Mouse (Mus musculus): Measurements from ENCODE around the gene Nek10. TPM values are rescaled to one million over a fixed set of nuclear protein-coding genes. Genes with fewer than 3 reads are reported as not detected.

Gene Nek10
- polyA plus RNA-seq, 1 experiment: 0.01 TPM

- no peaks in the 10 kb centered on the region for H3K36me3 ChIP-seq (ENCODE audit: control insufficient read depth, insufficient read depth)
- TF ChIP-seq MYOG (IDR thresholded peaks at IDR 0.05; ENCODE audit: control insufficient read depth, extremely low read depth, insufficient read length) (no peak), CTCF (IDR thresholded peaks at IDR 0.05; ENCODE audit: control insufficient read depth, insufficient read depth, insufficient read length) (no peak), FOSL1 (IDR thresholded peaks at IDR 0.05; ENCODE audit: insufficient read depth, low read length, poor library complexity, severe bottlenecking) (no peak), CEBPB (IDR thresholded peaks at IDR 0.05; ENCODE audit: low read depth) (no peak), MYOD1 (IDR thresholded peaks at IDR 0.05; ENCODE audit: control insufficient read depth, insufficient read length, low read depth) (no peak), USF1 (IDR thresholded peaks at IDR 0.05; ENCODE audit: low read depth) (no peak), MAX (IDR thresholded peaks at IDR 0.05) (no peak)
- H3K4me3 ChIP-seq (ENCODE audit: insufficient read depth, poor library complexity, severe bottlenecking): no peak overlapping the region
- H3K27me3 ChIP-seq (ENCODE audit: control insufficient read depth, insufficient read depth, insufficient read length): no peaks in the 10 kb centered on the region
- no peaks in the 10 kb centered on the region for H3K79me2 ChIP-seq (ENCODE audit: control insufficient read depth, insufficient read depth)
- H3ac ChIP-seq (ENCODE audit: control insufficient read depth, insufficient read length, low read depth): no peak overlapping the region
- no peaks in the 10 kb centered on the region for H3K79me3 ChIP-seq (ENCODE audit: low read depth)
Observed at GRCm38 (mm10) chr14:14852838-14853237, 49.6 kb downstream of the Nek10 start.

GRCm38 (mm10) chr14:14860331-14860730, 57.1 kb downstream of the Nek10 start:
- TF ChIP-seq CEBPB (IDR thresholded peaks at IDR 0.05; ENCODE audit: low read depth) (no peak), MAX (IDR thresholded peaks at IDR 0.05) (no peak), MYOG (IDR thresholded peaks at IDR 0.05; ENCODE audit: control insufficient read depth, extremely low read depth, insufficient read length) (no peak), MYOD1 (IDR thresholded peaks at IDR 0.05; ENCODE audit: control insufficient read depth, insufficient read length, low read depth) (no peak), CTCF (IDR thresholded peaks at IDR 0.05; ENCODE audit: control insufficient read depth, insufficient read depth, insufficient read length) (no peak), FOSL1 (IDR thresholded peaks at IDR 0.05; ENCODE audit: insufficient read depth, low read length, poor library complexity, severe bottlenecking) (no peak), USF1 (IDR thresholded peaks at IDR 0.05; ENCODE audit: low read depth) (no peak)
- Histone ChIP-seq H3K27me3 (ENCODE audit: control insufficient read depth, insufficient read depth, insufficient read length) (no peaks in the 10 kb centered on the region), H3K4me3 (ENCODE audit: insufficient read depth, poor library complexity, severe bottlenecking) (no peak overlapping the region), H3K79me2 (ENCODE audit: control insufficient read depth, insufficient read depth) (no peaks in the 10 kb centered on the region), H3K36me3 (ENCODE audit: control insufficient read depth, insufficient read depth) (no peaks in the 10 kb centered on the region), H3K79me3 (ENCODE audit: low read depth) (no peaks in the 10 kb centered on the region), H3ac (ENCODE audit: control insufficient read depth, insufficient read length, low read depth) (no peak overlapping the region)

- Histone ChIP-seq H3ac (ENCODE audit: control insufficient read depth, insufficient read length, low read depth) (no peak overlapping the region), H3K79me2 (ENCODE audit: control insufficient read depth, insufficient read depth) (no peaks in the 10 kb centered on the region), H3K4me3 (ENCODE audit: insufficient read depth, poor library complexity, severe bottlenecking) (no peak overlapping the region), H3K36me3 (ENCODE audit: control insufficient read depth, insufficient read depth) (no peaks in the 10 kb centered on the region), H3K79me3 (ENCODE audit: low read depth) (no peaks in the 10 kb centered on the region), H3K27me3 (ENCODE audit: control insufficient read depth, insufficient read depth, insufficient read length) (no peaks in the 10 kb centered on the region)
- TF ChIP-seq MYOG (IDR thresholded peaks at IDR 0.05; ENCODE audit: control insufficient read depth, extremely low read depth, insufficient read length): no peak
- TF ChIP-seq MYOD1 (IDR thresholded peaks at IDR 0.05; ENCODE audit: control insufficient read depth, insufficient read length, low read depth): no peak
- no peak for TF ChIP-seq CEBPB (IDR thresholded peaks at IDR 0.05; ENCODE audit: low read depth)
- no peak for TF ChIP-seq MAX (IDR thresholded peaks at IDR 0.05)
- no peak for TF ChIP-seq FOSL1 (IDR thresholded peaks at IDR 0.05; ENCODE audit: insufficient read depth, low read length, poor library complexity, severe bottlenecking)
- no peak for TF ChIP-seq USF1 (IDR thresholded peaks at IDR 0.05; ENCODE audit: low read depth)
- no peak for TF ChIP-seq CTCF (IDR thresholded peaks at IDR 0.05; ENCODE audit: control insufficient read depth, insufficient read depth, insufficient read length)
Observed at GRCm38 (mm10) chr14:14863690-14864356, 60.6 kb downstream of the Nek10 start.

GRCm38 (mm10) chr14:14869239-14869638, 66.0 kb downstream of the Nek10 start:
- Histone ChIP-seq H3K27me3 (ENCODE audit: control insufficient read depth, insufficient read depth, insufficient read length) (no peaks in the 10 kb centered on the region), H3K36me3 (ENCODE audit: control insufficient read depth, insufficient read depth) (no peaks in the 10 kb centered on the region), H3ac (ENCODE audit: control insufficient read depth, insufficient read length, low read depth) (no peak overlapping the region), H3K4me3 (ENCODE audit: insufficient read depth, poor library complexity, severe bottlenecking) (no peak overlapping the region), H3K79me3 (ENCODE audit: low read depth) (no peaks in the 10 kb centered on the region), H3K79me2 (ENCODE audit: control insufficient read depth, insufficient read depth) (no peaks in the 10 kb centered on the region)
- TF ChIP-seq USF1 (IDR thresholded peaks at IDR 0.05; ENCODE audit: low read depth) (no peak), MAX (IDR thresholded peaks at IDR 0.05) (no peak), FOSL1 (IDR thresholded peaks at IDR 0.05; ENCODE audit: insufficient read depth, low read length, poor library complexity, severe bottlenecking) (no peak), MYOD1 (IDR thresholded peaks at IDR 0.05; ENCODE audit: control insufficient read depth, insufficient read length, low read depth) (no peak), CTCF (IDR thresholded peaks at IDR 0.05; ENCODE audit: control insufficient read depth, insufficient read depth, insufficient read length) (no peak), CEBPB (IDR thresholded peaks at IDR 0.05; ENCODE audit: low read depth) (no peak), MYOG (IDR thresholded peaks at IDR 0.05; ENCODE audit: control insufficient read depth, extremely low read depth, insufficient read length) (no peak)

- no peak overlapping the region for H3ac ChIP-seq (ENCODE audit: control insufficient read depth, insufficient read length, low read depth)
- H3K79me2 ChIP-seq (ENCODE audit: control insufficient read depth, insufficient read depth): no peaks in the 10 kb centered on the region
- no peak for TF ChIP-seq MAX (IDR thresholded peaks at IDR 0.05)
- TF ChIP-seq MYOG (IDR thresholded peaks at IDR 0.05; ENCODE audit: control insufficient read depth, extremely low read depth, insufficient read length): no peak
- no peak for TF ChIP-seq FOSL1 (IDR thresholded peaks at IDR 0.05; ENCODE audit: insufficient read depth, low read length, poor library complexity, severe bottlenecking)
- no peak for TF ChIP-seq MYOD1 (IDR thresholded peaks at IDR 0.05; ENCODE audit: control insufficient read depth, insufficient read length, low read depth)
- TF ChIP-seq CEBPB (IDR thresholded peaks at IDR 0.05; ENCODE audit: low read depth): no peak
- TF ChIP-seq USF1 (IDR thresholded peaks at IDR 0.05; ENCODE audit: low read depth): no peak
- TF ChIP-seq CTCF (IDR thresholded peaks at IDR 0.05; ENCODE audit: control insufficient read depth, insufficient read depth, insufficient read length): no peak
- H3K4me3 ChIP-seq (ENCODE audit: insufficient read depth, poor library complexity, severe bottlenecking): no peak overlapping the region
- no peaks in the 10 kb centered on the region for H3K79me3 ChIP-seq (ENCODE audit: low read depth)
- H3K27me3 ChIP-seq (ENCODE audit: control insufficient read depth, insufficient read depth, insufficient read length): no peaks in the 10 kb centered on the region
- H3K36me3 ChIP-seq (ENCODE audit: control insufficient read depth, insufficient read depth): no peaks in the 10 kb centered on the region
Observed at GRCm38 (mm10) chr14:14870059-14870458, 66.8 kb downstream of the Nek10 start.

All from C2C12 (cell line).